Mouse (Mus musculus) natural killer cell, adult 2 months (primary cell): ENCODE measurements around the gene Etl4.
"Not testable (repeated sequence)": the region's sequence is repeated elsewhere in the genome, so short reads cannot be mapped to it uniquely, and the experiment has no call there.

ENCODE experiments used
- DNase-seq, 2 experiments: peaks; one replicate each; pipeline ENCODE4 v3.0.0; 2022; ENCODE audit warnings: low spot score in 2 of 2

The Etl4 gene

DNA sequence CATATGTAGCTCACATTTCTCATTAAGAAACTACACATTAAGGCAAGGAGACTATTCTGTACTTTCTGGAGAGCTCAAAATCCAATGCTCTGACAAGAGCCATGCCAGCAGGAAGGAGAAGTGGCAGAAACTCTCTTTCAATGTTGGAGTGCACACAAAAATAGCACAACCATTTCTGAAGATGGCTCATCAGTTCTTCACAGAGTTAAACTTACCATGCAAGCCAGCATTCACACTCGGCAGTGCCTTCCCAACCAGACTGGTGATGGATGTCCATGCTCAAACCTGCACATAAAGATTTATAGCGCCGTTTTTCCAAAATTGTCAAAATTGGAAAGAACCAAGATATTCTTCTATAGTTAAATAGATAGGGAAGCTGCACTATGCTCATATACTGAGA, 392.9 kb downstream of the Etl4 start:
- DNase-seq = no peak

DNA sequence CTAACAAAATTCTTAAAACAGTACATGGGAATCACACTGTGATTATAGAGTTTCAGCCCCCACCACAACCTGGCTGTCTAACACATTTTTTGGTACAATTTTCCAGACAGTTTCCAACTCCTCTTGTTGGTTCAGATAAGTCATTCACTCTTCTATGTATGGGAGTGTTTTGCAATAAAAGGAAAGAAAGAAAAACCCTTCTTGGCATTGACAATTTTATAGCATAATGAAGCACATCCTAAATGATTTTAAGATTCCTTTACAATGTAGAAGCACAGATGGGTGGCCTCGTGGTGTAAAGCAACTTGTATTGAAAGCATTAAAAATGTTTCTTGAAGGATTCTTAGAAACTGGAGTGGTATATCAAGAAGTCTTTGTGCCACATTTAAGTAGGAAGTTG, 415.4 kb downstream of the Etl4 start:
- no peak for DNase-seq

DNA sequence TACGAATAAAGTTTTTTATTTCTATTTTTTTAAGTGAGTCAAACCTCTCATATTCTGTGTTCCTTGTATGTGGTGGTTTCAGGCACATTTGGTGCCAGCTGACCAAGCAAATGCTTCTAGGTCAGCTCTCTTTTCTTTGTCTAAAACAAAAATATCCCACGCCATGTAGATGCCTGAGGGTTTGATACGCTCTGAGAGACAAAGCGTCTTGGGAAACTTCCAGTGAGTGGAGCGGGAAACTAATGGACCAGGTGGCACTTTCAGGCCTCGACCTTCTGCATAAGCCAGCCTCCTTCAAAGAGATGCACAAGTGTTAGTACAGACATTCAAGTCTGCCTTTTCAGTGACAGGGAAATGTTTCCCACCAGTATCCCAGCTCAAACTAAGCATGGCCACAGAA, 426.6 kb downstream of the Etl4 start:
- no peak for DNase-seq

DNA sequence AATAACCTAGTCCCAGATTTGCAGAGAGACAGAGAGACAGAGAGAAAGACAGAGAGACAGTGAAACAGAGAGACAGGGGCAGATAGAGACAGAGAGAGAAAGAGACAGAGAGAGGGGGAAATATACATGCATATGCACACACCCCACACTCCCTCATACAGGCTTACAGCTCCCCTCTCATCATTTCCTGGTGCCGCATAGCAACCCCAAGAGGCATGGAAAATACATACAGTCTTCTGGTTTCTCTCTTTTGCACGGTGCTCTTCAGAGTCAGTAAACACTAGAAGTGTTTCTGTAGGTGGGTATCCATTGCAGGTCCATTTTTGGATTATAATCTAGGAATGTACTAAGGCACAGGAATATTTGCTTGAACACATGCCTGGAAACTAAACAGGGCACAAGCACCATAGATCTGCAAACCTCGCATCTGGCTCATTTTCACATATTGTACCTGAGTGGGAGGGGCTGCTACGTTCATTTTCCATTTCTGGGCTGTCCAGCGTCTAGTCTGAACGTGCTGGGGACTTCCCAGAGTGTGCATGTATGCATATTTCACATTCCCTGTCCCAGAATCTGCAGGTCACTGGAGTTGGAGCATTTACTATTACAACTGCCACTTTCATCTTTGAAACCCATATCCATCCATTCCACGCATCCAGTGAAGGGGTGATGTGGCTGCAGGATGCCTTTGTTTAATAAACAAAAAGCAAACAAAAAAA, 429.6 kb downstream of the Etl4 start:
- DNase-seq = no peak

DNA sequence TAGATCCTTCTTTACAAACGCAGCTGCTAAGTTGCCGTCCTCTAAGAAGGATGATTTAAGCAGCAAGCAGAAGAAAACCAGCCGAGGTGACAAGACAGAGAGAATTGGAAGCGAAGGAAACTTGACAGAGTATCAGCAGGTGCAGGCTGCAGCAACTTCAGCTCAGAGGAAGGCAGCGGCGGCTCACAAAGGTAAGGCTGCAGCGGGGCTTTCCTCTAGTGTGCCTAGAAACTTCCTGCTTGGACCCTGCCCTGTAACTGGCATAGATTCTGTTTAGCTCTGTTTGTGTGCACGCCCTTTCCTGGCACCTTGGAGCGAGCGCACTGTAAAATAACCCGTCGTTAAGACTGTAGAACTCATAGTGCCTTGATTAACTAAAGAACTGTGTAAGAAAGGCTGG, 430.3 kb downstream of the Etl4 start:
- DNase-seq = no peak

DNA sequence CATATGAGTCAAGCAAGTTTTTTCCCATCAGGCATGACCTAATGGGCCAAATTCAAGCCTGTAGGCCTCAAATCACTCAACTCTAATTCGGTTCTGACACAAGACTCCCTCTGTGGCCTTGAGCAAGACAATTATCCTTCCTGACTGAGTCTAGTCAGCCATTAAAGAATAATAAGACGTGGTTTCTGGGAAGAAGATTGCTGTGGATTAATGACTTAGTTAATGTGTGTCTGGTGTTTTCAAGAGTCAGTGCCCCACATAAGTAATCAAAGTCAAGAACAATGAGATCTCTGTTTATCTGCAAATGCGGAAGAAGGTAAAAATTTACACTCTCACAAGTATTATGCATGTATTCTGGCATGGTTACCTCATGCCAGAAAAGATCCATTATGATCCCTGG, 437.3 kb downstream of the Etl4 start:
- no peak for DNase-seq

DNA sequence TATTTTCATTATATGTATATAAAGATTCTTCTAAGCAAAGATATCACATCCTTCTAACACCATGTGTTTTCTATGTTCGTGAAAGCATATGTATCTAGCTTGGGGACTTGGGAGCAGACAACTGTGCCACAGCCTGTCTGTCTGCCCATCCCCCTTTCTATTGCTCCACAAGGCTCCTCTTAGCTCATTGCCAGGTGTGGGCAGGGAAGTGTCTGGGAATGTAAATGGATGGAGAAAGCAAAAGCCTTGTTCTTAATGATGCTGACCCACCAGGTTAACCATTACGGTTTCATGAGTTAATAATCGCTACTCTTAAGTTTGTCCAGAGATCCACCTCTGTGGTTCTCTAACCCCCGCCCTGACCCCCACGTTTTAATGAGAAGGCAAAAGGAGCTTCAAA, 439.7 kb downstream of the Etl4 start:
- no peak for DNase-seq

DNA sequence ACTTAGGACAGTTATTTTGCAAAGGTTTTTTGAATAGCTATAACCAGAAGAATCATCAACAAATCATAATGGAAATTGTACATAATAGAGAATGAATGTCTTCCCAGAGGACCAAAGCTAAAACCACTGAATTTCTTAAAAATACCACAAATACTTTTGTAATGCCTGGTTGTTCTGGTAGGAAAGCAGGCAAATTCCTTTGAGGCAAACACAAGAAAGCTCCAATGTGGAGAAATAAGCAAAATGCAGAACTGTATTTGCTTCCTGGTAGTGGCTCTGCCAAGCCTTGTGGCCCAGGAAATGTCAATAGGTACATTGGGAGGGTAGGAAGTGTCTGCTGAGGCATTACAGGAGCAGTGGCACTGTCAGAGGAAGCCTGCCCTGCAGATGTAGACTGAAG, 443.2 kb downstream of the Etl4 start:
- no peak for DNase-seq

DNA sequence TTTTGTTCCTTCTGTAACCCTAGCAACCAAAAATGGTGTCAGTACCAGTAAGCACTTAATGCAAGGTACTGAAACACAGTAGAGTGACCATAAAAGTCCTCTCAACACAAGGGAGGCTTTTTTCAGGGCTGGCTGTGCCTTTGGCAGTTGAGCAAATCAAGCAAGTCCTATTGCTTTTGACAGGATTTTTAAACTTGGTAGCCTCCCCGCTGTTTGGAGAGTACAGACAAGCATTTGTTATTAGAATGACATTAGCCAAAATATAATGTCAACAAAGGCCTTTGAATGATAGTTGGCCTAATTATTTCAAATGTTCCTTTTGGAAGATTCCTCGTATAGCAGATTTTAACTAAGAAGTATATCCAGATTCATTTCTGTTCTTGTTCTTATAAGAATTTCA, 467.4 kb downstream of the Etl4 start:
- DNase-seq = no peak

DNA sequence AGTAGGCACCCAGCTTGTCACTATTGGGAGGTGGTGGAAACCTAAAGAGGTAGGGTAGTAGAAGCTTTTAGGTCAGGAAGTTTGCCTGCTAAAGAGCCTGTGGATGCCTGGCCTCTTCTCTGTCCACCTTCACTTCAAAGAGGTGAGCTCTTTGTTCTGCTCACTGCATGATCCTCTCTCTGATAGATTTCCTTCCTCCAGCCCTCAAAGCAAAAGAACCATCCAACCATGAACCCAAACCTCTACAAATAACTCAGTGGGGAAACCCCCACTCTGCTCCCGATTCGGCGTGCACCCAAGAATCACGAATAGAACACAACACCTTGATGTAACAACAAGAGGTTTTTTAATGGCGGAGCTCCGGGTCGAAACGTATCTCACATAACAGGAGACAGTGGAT, 471.3 kb downstream of the Etl4 start:
- not testable (repeated sequence) for DNase-seq

DNA sequence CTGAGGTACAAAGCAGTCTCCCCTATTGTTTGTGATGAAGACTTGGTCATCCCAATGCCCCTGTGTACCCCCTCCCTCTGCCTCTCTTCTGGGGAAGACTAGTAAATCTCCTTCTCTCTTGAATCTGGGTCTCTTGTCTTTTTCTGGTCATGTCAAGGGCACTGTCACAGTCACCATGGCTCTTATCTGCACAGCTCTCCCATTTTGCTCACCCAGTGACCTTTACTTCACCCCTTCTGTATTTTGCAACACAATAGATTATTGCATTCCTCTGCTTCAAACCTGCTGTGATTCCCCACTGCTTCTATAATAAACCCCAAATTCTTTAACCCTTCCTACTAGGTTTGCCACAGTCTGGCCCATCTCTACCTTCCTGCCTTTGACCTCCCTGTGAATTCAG, 484.5 kb downstream of the Etl4 start:
- no peak for DNase-seq

DNA sequence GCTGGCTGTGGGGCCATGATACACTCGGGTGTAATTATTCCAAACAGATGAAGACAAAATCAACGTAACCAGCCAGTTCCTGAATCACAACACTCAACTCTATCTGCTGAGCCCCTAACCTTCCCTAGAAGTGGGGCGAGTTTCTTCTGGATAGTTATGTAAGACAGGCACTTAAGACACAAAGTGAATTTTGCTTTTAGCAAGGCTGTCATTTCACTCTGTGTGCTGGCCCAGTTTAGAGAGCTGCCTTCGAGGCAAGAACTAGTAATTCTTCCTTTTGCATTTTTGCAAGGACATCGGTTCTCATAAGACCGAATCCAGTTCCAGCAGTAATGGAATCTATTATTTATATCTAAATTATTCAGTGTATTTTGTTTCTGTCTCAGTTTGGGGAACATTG, 487.4 kb downstream of the Etl4 start:
- no peak for DNase-seq

DNA sequence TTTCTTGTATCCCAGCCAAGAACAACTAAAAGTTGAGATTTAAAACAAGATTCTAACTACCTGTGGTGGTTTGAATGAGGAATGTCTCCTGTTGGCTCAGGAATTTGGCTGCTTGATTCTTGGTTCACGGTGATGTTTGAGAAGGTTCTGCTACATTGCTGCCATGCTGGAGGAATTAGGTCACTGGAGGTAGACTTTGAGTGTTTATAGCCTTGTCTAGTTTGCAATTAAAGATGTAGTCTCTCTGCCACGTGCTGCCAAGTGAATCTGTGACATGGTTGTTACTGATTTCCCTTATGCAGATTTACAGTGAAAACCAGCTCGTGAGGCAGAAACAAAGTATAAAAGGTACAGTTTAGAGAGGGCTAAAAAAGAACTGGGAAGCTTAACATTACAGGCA, 491.0 kb downstream of the Etl4 start:
- no peak for DNase-seq

DNA sequence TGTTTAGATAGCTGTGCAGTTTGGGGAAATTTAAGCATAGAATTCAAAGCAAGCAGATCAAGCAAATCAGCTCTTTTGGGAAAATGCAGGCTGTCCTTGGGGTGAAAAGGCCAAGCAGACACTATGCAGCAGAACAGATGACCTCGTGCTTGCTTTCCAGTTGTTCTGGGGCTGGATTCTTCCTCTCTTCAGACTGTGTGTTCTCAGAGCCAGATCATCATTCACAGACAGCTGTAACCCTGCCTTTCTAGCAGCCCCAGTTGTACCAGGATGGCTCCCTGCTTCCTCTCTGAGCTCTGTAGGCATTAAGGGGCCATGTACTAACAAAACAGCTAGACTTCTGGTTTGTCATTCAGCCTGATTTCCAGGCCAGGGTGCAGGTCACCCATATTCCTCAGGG, 494.8 kb downstream of the Etl4 start:
- DNase-seq = no peak

DNA sequence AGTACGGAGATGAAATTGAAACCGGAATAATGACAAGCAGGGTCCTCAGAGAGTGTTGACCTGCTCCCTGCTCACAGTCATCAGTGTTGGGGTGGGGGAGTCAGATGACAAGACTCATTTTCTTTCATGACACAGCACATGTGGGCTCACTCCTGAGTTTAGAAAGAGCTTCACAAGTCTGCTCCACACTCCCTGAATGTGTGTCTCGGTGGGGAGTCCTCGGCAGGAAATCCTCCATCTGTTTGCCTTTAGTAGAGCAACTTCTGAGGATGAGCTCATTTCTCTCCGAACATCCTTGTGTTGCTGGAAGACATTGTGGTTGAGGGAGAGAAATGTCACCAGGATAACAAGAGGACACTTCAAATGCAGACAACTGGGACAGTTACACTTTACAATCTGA, 497.5 kb downstream of the Etl4 start:
- no peak for DNase-seq

DNA sequence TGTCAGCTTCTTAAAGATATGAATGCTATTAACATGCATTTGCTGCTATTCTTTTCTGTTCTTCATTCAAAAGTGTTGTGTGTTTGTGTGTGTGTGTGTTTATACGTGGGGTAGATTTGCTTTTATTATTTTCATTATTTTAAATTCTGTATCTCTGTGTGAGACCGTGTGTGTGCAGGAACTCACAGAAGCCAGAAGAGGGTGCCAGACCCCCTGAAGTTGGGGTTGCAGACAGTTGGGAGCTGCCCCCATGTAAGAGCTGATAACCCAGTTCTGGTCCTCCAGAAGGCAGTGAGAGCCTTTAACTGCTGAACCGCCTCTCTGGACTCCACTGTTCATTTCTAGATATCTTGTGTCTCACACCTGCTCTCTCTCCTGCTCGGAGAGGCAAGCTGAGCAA, 505.3 kb downstream of the Etl4 start:
- no peak for DNase-seq

DNA sequence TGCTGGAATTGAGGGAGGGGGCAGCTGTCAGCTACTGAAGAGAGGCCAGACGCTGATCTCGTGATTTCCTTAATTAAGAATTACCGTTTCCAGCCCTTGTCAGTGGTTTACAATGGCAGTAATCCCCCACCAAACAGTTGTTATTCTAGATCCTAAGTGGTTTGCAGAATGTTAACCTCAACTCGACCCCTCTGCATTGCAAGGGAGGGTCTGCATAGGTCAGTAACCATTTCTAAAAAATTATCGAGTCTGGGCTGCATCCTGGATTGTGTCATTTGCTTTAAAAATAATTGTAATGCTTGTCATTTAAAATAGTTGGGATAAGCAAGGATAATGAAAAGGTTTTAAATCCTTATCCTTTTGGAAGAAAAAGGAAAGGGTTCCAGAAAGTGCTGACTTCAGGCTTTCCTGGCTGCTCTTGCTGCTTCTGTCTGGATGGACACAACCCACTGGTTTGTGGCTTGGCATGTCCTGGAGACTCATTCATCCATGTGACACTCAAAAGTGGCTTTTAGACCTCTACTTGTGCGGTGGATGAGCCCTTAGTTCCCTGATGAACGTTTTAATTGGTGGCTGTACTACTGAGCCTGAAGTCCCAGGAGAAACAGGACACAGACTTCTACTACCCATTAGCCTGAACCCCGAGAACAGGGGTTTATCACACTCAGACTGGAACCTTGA, 507.5 kb downstream of the Etl4 start:
- no peak for DNase-seq

DNA sequence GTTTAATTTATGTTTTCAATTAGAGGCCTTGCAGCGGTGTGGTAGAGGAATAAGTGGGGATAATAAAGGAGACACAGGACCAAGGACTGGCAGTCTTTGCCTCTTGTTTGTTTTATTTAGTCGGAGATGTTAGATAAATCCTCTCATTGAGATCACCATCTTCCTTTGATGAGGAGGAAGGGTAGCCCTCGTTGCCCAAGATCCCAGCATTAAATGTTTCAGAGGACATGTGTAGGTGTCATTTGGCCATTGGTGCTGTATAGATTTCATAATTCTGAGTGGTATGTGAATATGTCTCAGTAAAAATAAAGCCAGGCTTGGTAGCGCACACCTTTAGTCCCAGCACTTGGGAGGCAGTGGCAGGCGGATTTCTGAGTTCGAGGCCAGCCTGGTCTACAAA, 508.4 kb downstream of the Etl4 start:
- no peak for DNase-seq

DNA sequence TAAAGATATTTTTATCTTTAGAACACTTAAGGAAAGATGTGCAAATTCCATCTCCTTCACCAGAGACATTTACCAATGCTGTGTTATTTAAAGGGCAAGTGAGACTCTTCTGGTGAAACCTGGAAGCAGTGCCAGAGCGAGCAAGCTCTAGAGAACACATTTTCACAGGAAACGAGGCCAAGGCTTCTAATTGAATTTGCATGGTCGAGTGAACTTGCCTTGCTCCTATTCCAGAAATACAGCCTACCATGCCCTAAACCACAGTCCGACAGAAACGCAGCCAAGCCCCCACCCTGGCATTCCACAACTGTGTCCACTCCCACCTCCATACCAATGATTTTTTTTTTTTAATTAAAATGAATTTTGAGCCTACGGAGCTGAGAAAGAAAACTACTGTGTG, 510.4 kb downstream of the Etl4 start:
- DNase-seq = no peak

DNA sequence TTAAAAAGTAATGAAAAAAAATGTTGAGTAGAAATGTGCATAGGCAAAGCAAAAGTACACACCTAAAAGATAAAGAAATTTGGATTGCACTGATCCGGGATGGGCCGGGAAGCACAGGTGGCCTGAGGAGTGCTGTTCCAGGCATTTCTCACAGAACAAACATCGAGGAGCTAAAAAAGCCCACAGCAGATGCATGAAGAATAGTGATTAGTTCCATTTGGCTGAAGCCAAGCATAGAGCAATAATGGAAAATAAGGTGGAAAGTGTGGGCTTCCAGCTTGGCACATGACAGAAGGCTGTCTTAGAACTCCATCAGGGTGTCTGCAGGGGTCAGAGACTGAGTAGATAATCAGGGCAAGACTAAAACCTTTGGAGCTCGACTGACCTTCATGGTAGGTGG, 512.7 kb downstream of the Etl4 start:
- DNase-seq = no peak

DNA sequence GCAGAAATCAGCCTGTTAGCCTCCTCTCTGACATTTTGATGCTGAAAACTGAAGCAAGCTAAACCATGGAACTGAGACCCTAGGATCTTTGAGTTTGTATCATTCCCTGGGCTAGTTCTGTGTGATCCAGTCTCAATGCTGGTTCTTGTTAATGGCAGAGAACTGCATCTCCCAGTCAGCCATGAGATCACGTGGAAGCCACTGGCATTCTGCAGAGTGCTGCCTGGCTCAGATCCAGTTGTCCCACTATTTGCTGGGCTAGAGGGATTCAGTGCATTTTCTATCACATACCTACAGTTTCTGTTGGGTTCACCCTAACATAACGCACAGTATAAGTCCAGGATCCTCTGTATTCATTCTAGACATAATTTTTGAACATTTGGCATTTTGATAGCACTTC, 524.1 kb downstream of the Etl4 start:
- DNase-seq = no peak

DNA sequence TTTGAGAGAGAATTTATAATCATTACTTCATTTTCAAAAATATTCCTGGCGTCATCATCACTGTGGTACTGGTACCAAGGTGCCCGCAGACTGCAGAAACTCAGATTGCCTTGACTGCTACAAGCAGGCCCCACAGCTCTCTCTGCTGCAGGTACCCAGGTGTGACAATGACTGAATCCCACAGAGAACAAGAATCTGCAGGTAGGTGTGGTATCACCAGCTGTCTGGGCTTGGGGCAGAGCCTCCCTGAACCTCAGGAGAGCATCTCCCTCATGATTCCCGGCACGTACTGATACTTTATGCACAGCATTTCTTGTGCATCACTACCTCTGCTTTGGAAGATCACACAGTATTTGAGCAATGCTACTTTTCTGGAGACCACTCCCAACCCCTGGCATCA, 526.0 kb downstream of the Etl4 start:
- DNase-seq = no peak

DNA sequence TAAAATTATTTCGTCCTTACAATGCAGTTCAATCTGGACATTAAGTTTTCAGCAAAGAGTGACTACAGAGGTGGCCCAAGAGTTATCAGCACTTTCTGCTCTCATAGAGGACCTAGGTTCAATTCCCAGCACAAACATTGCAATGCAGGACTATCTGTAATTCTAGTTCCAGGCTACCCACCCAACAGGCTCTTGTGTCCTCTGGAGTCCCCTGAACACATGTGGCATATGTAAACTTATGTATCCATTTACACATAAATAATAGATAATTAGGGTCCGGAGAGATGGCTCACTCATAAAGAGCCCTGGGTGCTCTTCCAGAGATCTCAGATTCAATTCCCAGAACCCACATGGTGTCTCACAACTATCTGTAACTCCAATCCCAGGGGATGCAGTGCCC, 533.2 kb downstream of the Etl4 start:
- DNase-seq = no peak
